Mouse (Mus musculus) neural tube, embryonic 14.5 days (tissue): ENCODE measurements around the gene Scg5. TPM values are rescaled to one million over a fixed set of nuclear protein-coding genes. Genes with fewer than 3 reads are reported as not detected.

ENCODE experiments used
- ATAC-seq: fragments of 200-750 bp; cut with Nextera tagmentation; 2 replicates; pipeline ENCODE4 v1.8.0; 2017; ENCODE audit warnings: low read depth, mild to moderate bottlenecking, moderate TSS enrichment, moderate library complexity
- H3K27ac ChIP-seq: fragments of 300-500 bp; sonication (generic); 2 replicates; pipeline ENCODE4 v1.5.1; 2014; ENCODE audit warnings: low read depth, mild to moderate bottlenecking, control low read depth, low read length, moderate library complexity, mixed read lengths
- H3K27me3 ChIP-seq: fragments of 300-500 bp; sonication (generic); 2 replicates; pipeline ENCODE4 v1.6.1; 2014; ENCODE audit warnings: low read length; ENCODE audit not compliant: control insufficient read depth, insufficient read depth
- H3K36me3 ChIP-seq: fragments of 300-500 bp; sonication (generic); 2 replicates; pipeline ENCODE4 v1.6.1; 2014; ENCODE audit warnings: low read length, mixed read lengths; ENCODE audit not compliant: control insufficient read depth, insufficient read depth
- H3K4me1 ChIP-seq: fragments of 300-500 bp; sonication (generic); 2 replicates; pipeline ENCODE4 v1.6.1; 2014; ENCODE audit warnings: low read length; ENCODE audit not compliant: control insufficient read depth, insufficient read depth
- H3K4me2 ChIP-seq: fragments of 300-500 bp; sonication (generic); 2 replicates; pipeline ENCODE4 v1.6.1; 2014; ENCODE audit warnings: mild to moderate bottlenecking, low read depth, low read length, control low read depth
- H3K4me3 ChIP-seq: fragments of 300-500 bp; sonication (generic); 2 replicates; pipeline ENCODE4 v1.5.1; 2014; ENCODE audit warnings: low read depth, low read length, control low read depth, mixed read lengths
- H3K9ac ChIP-seq: fragments of 300-500 bp; sonication (generic); replicated peaks from 2 replicates; pipeline ENCODE4 v1.6.1; 2014; ENCODE audit warnings: low read depth, mild to moderate bottlenecking, control low read depth, low read length, mixed read lengths
- H3K9me3 ChIP-seq: fragments of 300-500 bp; sonication (generic); 2 replicates; pipeline ENCODE4 v1.6.1; 2016; ENCODE audit warnings: low read length; ENCODE audit not compliant: control insufficient read depth
- WGBS: fragments of 180-500 bp; shearing (Covaris S2); extraction: QIAGEN DNeasy Blood & Tissue Kit; methylation state at CpG from one replicate; pipeline ENCODE4 v1.1.7; 2014; 5-methylcytosine and 5-hydroxymethylcytosine counted together
- polyA plus RNA-seq: library from polyadenylated mRNA; unstranded; fragments of >200 nt; fragmentation: Nextera tagmentation; extraction: Ambion mirVana; gene quantifications from 2 replicates; pipeline ENCODE4 v1.2.1, GENCODE M21; 2014

Scg5 gene
- 244 and 315 TPM in 2 replicates for polyA plus RNA-seq

GRCm38 (mm10) chr2:113828943-113829882, at the start of gene Scg5:
Gene Scg5, minus strand, starts transcription at chr2:113829121.
- Histone ChIP-seq H3K27me3 (no peaks in the 10 kb centered on the region), H3K27ac (peak within 1 kb of the TSS; percentile 98)
- WGBS, result 8% methylated on average over 23 of the region's 23 CpGs

GRCm38 (mm10) chr2:113870115-113870514, 41.2 kb upstream of the Scg5 start:
- H3K4me1 ChIP-seq, result no peaks in the 10 kb centered on the region
- H3K27me3 ChIP-seq, result no peaks in the 10 kb centered on the region
- no peaks in the 10 kb centered on the region for H3K36me3 ChIP-seq
- H3K9ac ChIP-seq, result no peak overlapping the region
- no peaks in the 10 kb centered on the region for H3K9me3 ChIP-seq
- whole genome bisulfite sequencing, result 93% methylated on average over 1 of the region's 1 CpGs
- ATAC-seq, result no peak
- H3K4me2 ChIP-seq, result no peak overlapping the region
- H3K4me3 ChIP-seq, result no peak overlapping the region
- H3K27ac ChIP-seq, result no peak overlapping the region

More at GRCm38 (mm10) chr2:113828943-113829882, at the start of gene Scg5:
- Histone ChIP-seq H3K9ac (peak within 1 kb of the TSS; percentile 62), H3K9me3 (no peaks in the 10 kb centered on the region), H3K4me3 (peak within 1 kb of the TSS; percentile 57), H3K36me3 (no peaks in the 10 kb centered on the region), H3K4me2 (peak within 1 kb of the TSS; percentile 72), H3K4me1 (peaks cover 31% of the 10 kb centered on the region)
- ATAC-seq, result peak; percentile 96

- H3K27ac ChIP-seq, result no peak overlapping the region
- no peak for ATAC-seq
- H3K36me3 ChIP-seq, result no peaks in the 10 kb centered on the region
- no peak overlapping the region for H3K9ac ChIP-seq
- no peaks in the 10 kb centered on the region for H3K4me1 ChIP-seq
- no peak overlapping the region for H3K4me3 ChIP-seq
- no peaks in the 10 kb centered on the region for H3K9me3 ChIP-seq
- 84% methylated on average over 4 of the region's 4 CpGs for WGBS
- no peaks in the 10 kb centered on the region for H3K27me3 ChIP-seq
- H3K4me2 ChIP-seq, result no peak overlapping the region
Measured at GRCm38 (mm10) chr2:113868404-113868803, 39.5 kb upstream of the Scg5 start.

GRCm38 (mm10) chr2:113866155-113866554, 37.2 kb upstream of the Scg5 start:
- Histone ChIP-seq H3K27ac (no peak overlapping the region), H3K4me1 (no peaks in the 10 kb centered on the region)
- WGBS, result 53% methylated on average over 2 of the region's 2 CpGs

DNA sequence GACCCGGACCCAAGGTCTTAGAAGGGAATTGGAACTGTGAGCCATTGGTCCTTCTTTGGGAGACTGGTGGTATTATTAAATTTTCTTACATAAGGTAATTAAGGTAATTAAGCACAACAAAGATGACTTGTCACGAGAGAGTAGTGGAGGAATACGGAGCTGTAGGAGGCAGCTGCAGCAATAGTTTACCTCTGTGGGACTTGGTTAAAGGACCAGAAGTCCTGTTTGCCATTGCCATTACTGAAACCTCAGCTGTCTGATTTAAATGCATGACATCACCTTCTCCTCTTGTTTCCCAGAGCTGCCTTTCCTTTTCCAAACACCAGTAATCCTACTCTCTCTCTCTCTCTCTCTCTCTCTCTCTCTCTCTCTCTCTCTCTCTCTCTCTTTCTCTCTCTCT, 20.2 kb upstream of the Scg5 start:
- no peaks in the 10 kb centered on the region for H3K9me3 ChIP-seq
- H3K4me3 ChIP-seq, result peak overlapping the region; percentile 65
- peaks cover 6% of the 10 kb centered on the region for H3K4me1 ChIP-seq
- H3K9ac ChIP-seq, result peak overlapping the region; percentile 29; the same call in 1 of the 2 replicates
- peak overlapping the region; percentile 66 for H3K4me2 ChIP-seq
- 0% methylated on average over 3 of the region's 3 CpGs for WGBS
- H3K27me3 ChIP-seq, result no peaks in the 10 kb centered on the region
- peak; percentile 80 for ATAC-seq
- peak overlapping the region; percentile 71 for H3K27ac ChIP-seq
- H3K36me3 ChIP-seq, result no peaks in the 10 kb centered on the region

More at GRCm38 (mm10) chr2:113866155-113866554, 37.2 kb upstream of the Scg5 start:
- Histone ChIP-seq H3K9ac (no peak overlapping the region), H3K4me2 (no peak overlapping the region), H3K27me3 (no peaks in the 10 kb centered on the region), H3K4me3 (no peak overlapping the region), H3K9me3 (no peaks in the 10 kb centered on the region), H3K36me3 (no peaks in the 10 kb centered on the region)
- ATAC-seq, result no peak

DNA sequence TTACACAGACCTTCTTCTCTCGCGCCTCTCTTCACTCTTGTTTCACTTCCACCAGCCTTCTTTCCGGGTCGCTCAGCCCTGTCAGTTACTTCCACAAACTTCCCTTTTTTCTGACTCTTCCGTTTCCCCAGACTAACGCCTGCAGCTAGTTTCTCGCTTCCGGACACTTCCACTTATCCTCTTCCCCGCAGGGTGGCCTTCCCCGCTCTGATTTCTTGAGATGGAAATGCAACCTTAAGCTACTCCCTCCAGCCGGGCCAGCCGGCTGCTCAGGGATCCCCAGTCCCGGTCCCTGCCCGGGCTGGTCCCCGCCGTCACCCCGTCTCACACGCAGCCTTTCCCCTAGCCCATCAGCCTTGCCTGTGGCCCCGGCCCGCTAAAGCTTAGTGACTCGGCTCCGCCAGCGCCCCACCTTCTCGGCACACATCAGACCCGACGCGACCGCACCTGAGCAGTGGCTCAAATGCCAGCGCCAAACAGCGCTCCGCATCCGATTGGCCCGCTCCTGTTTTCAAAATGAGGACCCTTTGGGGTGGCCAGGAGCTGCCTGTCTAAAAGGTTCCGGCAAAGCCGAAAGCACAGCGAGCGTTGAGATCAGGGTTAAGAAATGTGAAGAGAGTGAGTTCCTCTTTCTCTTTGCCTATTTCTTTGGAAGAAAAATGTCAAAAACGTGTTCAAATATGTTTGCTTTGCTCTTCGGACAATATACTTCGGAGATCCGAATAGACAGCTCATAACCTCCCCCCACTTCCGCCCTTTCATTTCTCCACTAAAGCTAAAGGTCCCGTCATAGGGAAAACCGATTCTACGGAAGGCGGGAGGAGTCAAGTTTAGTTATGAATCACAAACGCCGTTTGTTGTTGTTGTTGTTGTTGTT, 19.6 kb upstream of the Scg5 start, which contains the start of gene Arhgap11a:
TSS of gene Arhgap11a (minus strand) at position 417 of the 877 bp plus-strand sequence.
- H3K27ac ChIP-seq, result peak within 1 kb of the TSS; percentile 71
- WGBS, result under 1% methylated on average over 48 of the region's 48 CpGs
- H3K9ac ChIP-seq, result peak within 1 kb of the TSS; percentile 34; the same call in 1 of the 2 replicates
- peak within 1 kb of the TSS; percentile 65 for H3K4me3 ChIP-seq
- no peaks in the 10 kb centered on the region for H3K27me3 ChIP-seq
- H3K9me3 ChIP-seq, result no peaks in the 10 kb centered on the region
- peak within 1 kb of the TSS; percentile 92 for H3K4me2 ChIP-seq
- ATAC-seq, result peak; percentile 98
- no peaks in the 10 kb centered on the region for H3K36me3 ChIP-seq
- H3K4me1 ChIP-seq, result peaks cover 6% of the 10 kb centered on the region

- 0 out of 2 replicates have a peak overlapping the region, but pooled peaks have one; percentile 34 for H3K9ac ChIP-seq
- H3K4me1 ChIP-seq, result peaks cover 6% of the 10 kb centered on the region
- H3K27ac ChIP-seq, result no peak overlapping the region
- WGBS, result under 1% methylated on average over 24 of the region's 24 CpGs
- peak overlapping the region; percentile 65 for H3K4me3 ChIP-seq
- no peaks in the 10 kb centered on the region for H3K9me3 ChIP-seq
- peak overlapping the region; percentile 92 for H3K4me2 ChIP-seq
- ATAC-seq, result peak; percentile 7; the same call in 1 of the 2 replicates
- H3K36me3 ChIP-seq, result no peaks in the 10 kb centered on the region
- no peaks in the 10 kb centered on the region for H3K27me3 ChIP-seq
Measured at GRCm38 (mm10) chr2:113847678-113848244, 18.8 kb upstream of the Scg5 start.

DNA sequence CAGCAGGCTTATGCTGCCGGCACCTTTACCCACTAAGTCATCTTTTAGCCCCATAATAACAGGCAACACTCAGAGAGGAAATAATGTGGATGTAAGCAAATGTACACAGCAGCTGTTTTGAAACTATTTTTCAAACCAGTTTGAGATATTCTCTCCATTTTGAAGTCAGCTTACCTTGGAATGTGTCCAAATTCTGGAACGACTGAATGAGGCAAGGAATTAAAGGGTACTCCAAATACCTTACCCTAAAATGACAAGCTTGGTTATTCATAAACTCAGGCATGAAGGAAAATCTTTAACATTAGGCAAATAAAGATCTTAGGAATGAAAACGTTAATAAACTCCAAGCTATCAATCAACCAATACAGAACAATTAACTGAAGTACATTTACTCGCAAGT, 16.2 kb upstream of the Scg5 start:
- Histone ChIP-seq H3K27ac (no peak overlapping the region), H3K9me3 (no peaks in the 10 kb centered on the region), H3K36me3 (no peaks in the 10 kb centered on the region), H3K4me3 (no peak overlapping the region), H3K27me3 (no peaks in the 10 kb centered on the region), H3K9ac (no peak overlapping the region), H3K4me1 (peaks cover 6% of the 10 kb centered on the region), H3K4me2 (no peak overlapping the region)
- no peak for ATAC-seq
- WGBS, result 86% methylated on average over 4 of the region's 4 CpGs
